Mouse (Mus musculus): ENCODE data around the gene Dnajc5. TPM values are rescaled to one million over a fixed set of nuclear protein-coding genes. Genes with fewer than 3 reads are reported as not detected.

Gene Dnajc5
- total RNA-seq, 2 experiments from 2014 or later = 25.0 to 40.0 TPM

Other genes with a start within 250 kb of the Dnajc5 start
- gene Gmeb2, start 232.4 kb upstream of the Dnajc5 start, total RNA-seq (2015) = 12.5 and 12.6 TPM in 2 replicates
- 13.4 and 13.6 TPM in 2 replicates for gene Gmeb2, start 232.4 kb upstream of the Dnajc5 start, total RNA-seq (2017)
- not detected in 2 replicates for gene Stmn3, start 206.0 kb upstream of the Dnajc5 start, total RNA-seq (2015)
- gene Stmn3, start 206.0 kb upstream of the Dnajc5 start, total RNA-seq (2017) = not detected in 2 replicates
- 53.4 and 78.0 TPM in 2 replicates for gene Rtel1, start 200.7 kb upstream of the Dnajc5 start, total RNA-seq (2015)
- 41.9 and 53.0 TPM in 2 replicates for gene Rtel1, start 200.7 kb upstream of the Dnajc5 start, total RNA-seq (2017)
- 7.0 and 8.2 TPM in 2 replicates for gene Zgpat, start 155.6 kb upstream of the Dnajc5 start, total RNA-seq (2015)
- gene Zgpat, start 155.6 kb upstream of the Dnajc5 start, total RNA-seq (2017) = 38.2 and 48.2 TPM in 2 replicates
- gene Arfrp1, start 155.1 kb upstream of the Dnajc5 start, total RNA-seq (2015) = 26.8 and 28.6 TPM in 2 replicates
- gene Arfrp1, start 155.1 kb upstream of the Dnajc5 start, total RNA-seq (2017) = 62.1 and 70.2 TPM in 2 replicates
- 25.4 and 26.5 TPM in 2 replicates for gene Lime1, start 140.4 kb upstream of the Dnajc5 start, total RNA-seq (2015)
- 12.7 and 18.1 TPM in 2 replicates for gene Lime1, start 140.4 kb upstream of the Dnajc5 start, total RNA-seq (2017)
- 1.2 and 1.8 TPM in 2 replicates for gene Zbtb46, start 61.1 kb upstream of the Dnajc5 start, total RNA-seq (2015)
- 1.9 and 5.4 TPM in 2 replicates for gene Zbtb46, start 61.1 kb upstream of the Dnajc5 start, total RNA-seq (2017)
- not detected in 2 replicates for gene Abhd16b, start 27.3 kb upstream of the Dnajc5 start, total RNA-seq (2015)
- not detected in 2 replicates for gene Abhd16b, start 27.3 kb upstream of the Dnajc5 start, total RNA-seq (2017)
- gene Tpd52l2, start 23.3 kb upstream of the Dnajc5 start, total RNA-seq (2015) = 47.1 and 60.0 TPM in 2 replicates
- gene Tpd52l2, start 23.3 kb upstream of the Dnajc5 start, total RNA-seq (2017) = 99.2 and 119 TPM in 2 replicates
- gene Uckl1, start 64.4 kb downstream of the Dnajc5 start, total RNA-seq (2015) = 72.0 and 87.0 TPM in 2 replicates
- 54.7 and 67.0 TPM in 2 replicates for gene Uckl1, start 64.4 kb downstream of the Dnajc5 start, total RNA-seq (2017)
- gene Prpf6, start 71.4 kb downstream of the Dnajc5 start, total RNA-seq (2015) = 19.2 and 20.3 TPM in 2 replicates
- 79.3 and 93.2 TPM in 2 replicates for gene Prpf6, start 71.4 kb downstream of the Dnajc5 start, total RNA-seq (2017)
- 8.1 and 13.5 TPM in 2 replicates for gene Zfp512b, start 72.3 kb downstream of the Dnajc5 start, total RNA-seq (2015)
- 7.6 and 16.4 TPM in 2 replicates for gene Zfp512b, start 72.3 kb downstream of the Dnajc5 start, total RNA-seq (2017)
- gene Samd10, start 78.7 kb downstream of the Dnajc5 start, total RNA-seq (2015) = 9.0 and 10.9 TPM in 2 replicates
- 2.0 TPM in 2 replicates for gene Samd10, start 78.7 kb downstream of the Dnajc5 start, total RNA-seq (2017)
- gene Gm29797, start 136.5 kb downstream of the Dnajc5 start, total RNA-seq (2015) = not detected in 2 replicates
- not detected in 2 replicates for gene Gm29797, start 136.5 kb downstream of the Dnajc5 start, total RNA-seq (2017)
- not detected in 2 replicates for gene Sox18, start 151.2 kb downstream of the Dnajc5 start, total RNA-seq (2015)
- gene Sox18, start 151.2 kb downstream of the Dnajc5 start, total RNA-seq (2017) = not detected in 2 replicates
- 21.5 and 22.3 TPM in 2 replicates for gene Tcea2, start 159.8 kb downstream of the Dnajc5 start, total RNA-seq (2015)
- 8.7 and 9.8 TPM in 2 replicates for gene Tcea2, start 159.8 kb downstream of the Dnajc5 start, total RNA-seq (2017)
- gene Rgs19, start 173.5 kb downstream of the Dnajc5 start, total RNA-seq (2015) = 330 and 337 TPM in 2 replicates
- 81.1 and 100 TPM in 2 replicates for gene Rgs19, start 173.5 kb downstream of the Dnajc5 start, total RNA-seq (2017)
- not detected in 2 replicates for gene Lkaaear1, start 178.0 kb downstream of the Dnajc5 start, total RNA-seq (2015)
- gene Lkaaear1, start 178.0 kb downstream of the Dnajc5 start, total RNA-seq (2017) = not detected in 2 replicates
- not detected in 2 replicates for gene Oprl1, start 194.5 kb downstream of the Dnajc5 start, total RNA-seq (2015)
- gene Oprl1, start 194.5 kb downstream of the Dnajc5 start, total RNA-seq (2017) = not detected in 2 replicates
- gene Myt1, start 242.8 kb downstream of the Dnajc5 start, total RNA-seq (2015) = not detected in 2 replicates
- gene Myt1, start 242.8 kb downstream of the Dnajc5 start, total RNA-seq (2017) = not detected in 2 replicates